Mouse (Mus musculus) monocyte, adult 5-6 weeks (primary cell): ENCODE data around the gene Nfkbie. TPM values are rescaled to one million over a fixed set of nuclear protein-coding genes. Genes with fewer than 3 reads are reported as not detected.

Experiments used
- ATAC-seq: fragments of 153-309, 156-312 bp; replicated peaks from 2 replicates; pipeline ENCODE4 v1.8.0; 2017; ENCODE audit warnings: mild to moderate bottlenecking; ENCODE audit not compliant: low TSS enrichment, insufficient number of reproducible peaks, severe bottlenecking, poor library complexity, low FRiP score
- total RNA-seq: library from RNA; stranded (forward); fragments of 200-1000, 200-491, 200-594 nt; gene quantifications from 3 replicates; pipeline ENCODE4 v1.2.3, GENCODE M21; 2017

Nfkbie gene
- total RNA-seq, 1 experiment from 2014 or later: 60.0 TPM

DNA sequence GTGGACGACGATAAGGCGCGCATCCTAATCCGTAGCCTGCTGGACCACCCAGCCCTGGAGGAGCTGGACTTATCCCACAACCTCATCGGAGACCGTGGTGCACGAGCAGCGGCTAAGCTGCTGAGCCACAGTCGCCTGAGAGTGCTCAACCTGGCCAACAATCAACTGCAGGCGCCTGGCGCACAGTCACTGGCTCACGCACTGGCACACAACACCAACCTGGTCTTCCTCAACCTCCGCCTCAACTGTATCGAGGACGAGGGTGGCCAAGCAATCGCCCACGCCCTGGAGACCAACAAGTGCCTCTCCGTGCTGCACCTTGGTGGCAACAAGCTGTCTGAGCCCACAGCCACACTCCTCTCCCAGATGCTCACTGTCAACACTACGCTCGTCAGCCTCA is 15.8 kb upstream of the Nfkbie start:
- no peak for ATAC-seq

DNA sequence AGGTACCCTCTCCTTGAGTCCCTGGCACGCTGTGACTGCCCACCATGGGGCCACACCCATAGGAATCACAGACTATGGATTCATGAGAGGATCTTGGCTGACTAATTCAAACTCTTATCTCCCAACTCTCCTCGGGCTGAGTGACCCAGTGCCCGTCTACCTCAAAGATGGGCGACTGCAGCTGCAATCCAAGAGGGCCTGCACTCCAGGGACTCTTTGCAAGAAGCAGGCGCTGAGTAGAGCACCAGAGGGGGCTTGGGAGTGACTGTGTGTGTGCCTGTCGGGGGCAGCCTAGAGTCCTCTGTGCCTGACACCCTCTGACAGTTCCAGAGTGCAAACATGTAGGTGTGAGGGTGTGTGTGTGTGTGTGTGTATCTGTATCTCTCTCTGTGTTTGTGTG is 13.4 kb upstream of the Nfkbie start:
- no peak for ATAC-seq

DNA sequence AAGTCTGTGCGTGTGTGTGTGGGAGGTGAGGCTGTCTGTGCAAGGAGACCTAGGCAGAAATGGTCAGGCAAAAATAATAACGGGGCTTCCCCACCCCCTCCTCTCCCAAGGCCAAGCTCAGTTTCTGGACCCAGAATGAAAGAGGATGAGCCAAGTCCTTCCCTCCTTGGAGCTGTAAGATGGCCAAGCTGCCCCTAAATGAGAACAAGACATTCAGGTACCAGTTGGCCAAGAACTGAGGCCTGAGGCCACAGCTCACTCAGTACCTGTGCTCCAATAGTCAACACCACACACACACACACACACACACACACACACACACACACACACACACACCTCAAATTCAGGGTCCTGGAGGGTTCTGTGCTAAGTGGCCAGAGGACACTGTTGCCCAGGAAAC is 12.8 kb upstream of the Nfkbie start:
- no peak for ATAC-seq

DNA sequence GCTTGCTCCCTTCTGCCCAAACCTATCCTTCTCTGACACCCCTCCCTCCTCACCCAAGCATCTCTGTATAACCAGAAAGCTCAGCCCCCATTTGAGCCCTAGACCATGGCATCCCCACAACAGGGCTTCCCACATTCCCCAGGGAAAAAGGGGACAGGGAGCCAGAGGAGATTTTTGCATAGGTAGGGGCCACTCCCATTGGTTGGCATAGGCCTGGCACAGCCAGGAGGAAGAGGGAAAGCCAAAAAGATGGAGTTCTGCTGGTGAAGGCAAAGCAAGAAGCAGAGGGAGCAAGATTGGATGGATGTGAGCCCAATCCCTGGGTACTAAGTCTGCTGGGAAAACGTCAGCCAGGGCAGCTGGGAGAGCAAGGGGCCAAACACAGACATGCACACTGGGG is 12.4 kb upstream of the Nfkbie start:
- no peak for ATAC-seq

GRCm38 (mm10) chr17:45544001-45544872 is 11.3 kb upstream of the Nfkbie start:
- no peak for ATAC-seq

DNA sequence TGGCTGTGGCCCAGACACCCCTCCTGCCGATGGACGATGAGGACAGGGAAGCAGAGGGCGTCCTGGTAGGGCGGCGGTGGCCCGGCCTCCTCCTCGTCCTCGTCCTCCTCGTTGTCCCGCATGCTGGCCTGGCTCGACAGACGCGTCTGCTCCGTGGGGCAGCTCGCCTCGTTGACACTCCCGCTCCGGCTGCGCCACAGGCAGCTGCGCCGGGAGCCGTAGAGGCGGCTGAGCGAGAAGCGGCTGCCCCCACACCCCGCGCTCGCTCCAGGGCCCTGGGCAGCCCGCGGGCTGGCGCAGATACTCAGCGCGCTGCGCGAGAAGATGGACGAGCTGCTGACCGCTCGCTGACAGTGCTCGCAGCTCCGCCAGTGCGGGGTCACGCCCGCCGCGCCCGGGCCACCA is 10.6 kb upstream of the Nfkbie start:
- no peak for ATAC-seq

- ATAC-seq: no peak
These were observed 10.1 kb upstream of the Nfkbie start for GRCm38 (mm10) chr17:45545278-45545961.

- ATAC-seq: no peak
These were observed 8.6 kb upstream of the Nfkbie start for GRCm38 (mm10) chr17:45546941-45547340.

DNA sequence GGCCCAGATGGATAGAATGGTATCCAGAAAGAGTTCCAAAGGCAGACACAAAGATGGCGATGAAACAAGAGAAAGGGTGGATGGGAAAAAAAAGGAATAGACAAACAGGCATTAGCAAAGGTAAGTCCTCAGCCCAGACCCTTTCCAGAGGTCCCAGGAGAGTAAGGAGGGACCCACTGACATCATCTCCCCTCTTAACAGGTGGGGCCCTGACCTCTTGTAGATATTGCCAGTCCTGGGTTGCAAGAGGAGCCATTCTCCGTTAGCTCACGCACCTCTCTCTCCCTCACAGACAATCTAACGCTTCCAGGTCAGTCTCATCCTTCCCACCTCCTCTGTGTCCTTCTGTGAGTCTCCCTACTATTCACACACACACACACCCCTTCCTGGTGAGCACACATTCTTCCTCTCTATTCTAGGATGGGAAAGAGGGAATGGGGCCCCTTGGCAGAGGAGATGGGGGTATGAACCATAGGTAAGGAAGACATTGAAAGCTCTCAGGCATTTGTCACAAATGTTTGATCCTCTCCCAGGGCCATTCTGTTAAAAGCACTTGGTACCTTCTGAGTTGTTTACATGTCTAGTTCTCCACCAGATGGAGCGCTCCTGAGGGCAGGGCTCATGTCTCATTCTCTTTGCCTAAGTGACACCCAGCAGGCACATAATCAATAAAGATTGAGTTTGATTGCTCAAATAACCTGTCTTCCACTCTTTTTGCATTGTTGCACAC is 7.9 kb upstream of the Nfkbie start:
- ATAC-seq: no peak

DNA sequence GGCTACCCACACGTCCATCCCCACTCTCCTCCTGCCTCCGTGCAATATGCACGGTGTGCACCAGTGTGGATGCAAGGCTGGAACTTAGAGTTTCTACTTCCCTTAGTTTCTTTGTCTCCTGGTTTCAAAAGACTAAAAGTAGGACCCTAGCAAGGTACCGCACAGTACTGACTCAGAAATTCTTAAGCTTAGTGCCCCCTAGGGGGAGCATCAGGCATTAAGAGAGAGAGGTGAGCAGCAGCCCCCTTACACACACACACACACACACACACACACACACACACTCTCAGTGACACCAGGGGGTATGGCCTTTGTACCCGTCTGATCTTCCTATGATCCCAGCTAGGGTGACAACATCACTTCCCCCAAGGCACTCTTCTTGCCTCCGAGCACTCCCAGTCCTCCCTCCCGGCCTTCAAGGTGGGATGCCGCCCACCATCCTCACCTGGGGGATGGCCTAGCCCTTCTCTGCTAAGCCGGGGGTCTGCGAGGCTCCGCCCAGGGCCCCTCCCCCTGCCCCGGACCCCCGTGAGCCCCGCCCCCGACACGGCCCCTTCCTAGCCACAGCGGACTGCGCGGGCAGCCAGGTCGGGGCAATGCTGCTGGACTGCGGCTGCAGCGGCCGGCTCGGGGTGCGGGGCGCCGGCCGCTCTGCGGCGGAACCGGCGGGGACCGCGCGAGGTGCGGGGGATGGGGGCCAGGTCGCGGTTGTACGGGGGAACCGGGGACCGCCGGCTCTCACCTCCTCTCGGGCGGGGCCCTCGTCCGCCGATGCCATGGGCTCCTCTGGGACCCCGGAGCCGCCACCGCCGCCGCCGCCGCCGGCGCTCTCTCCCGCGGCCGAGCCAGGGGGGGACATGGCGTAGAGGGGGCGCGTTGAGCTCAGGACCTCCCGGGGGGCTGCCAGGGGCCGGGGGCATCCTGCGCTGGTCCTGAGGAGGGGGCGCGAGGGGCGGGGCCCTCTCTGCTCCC is 6.7 kb upstream of the Nfkbie start:
- no peak for ATAC-seq

GRCm38 (mm10) chr17:45549617-45550181 is 5.8 kb upstream of the Nfkbie start, which contains the start of gene Tmem151b:
TSS of gene Tmem151b (minus strand) at chr17:45549677.
- no peak for ATAC-seq

DNA sequence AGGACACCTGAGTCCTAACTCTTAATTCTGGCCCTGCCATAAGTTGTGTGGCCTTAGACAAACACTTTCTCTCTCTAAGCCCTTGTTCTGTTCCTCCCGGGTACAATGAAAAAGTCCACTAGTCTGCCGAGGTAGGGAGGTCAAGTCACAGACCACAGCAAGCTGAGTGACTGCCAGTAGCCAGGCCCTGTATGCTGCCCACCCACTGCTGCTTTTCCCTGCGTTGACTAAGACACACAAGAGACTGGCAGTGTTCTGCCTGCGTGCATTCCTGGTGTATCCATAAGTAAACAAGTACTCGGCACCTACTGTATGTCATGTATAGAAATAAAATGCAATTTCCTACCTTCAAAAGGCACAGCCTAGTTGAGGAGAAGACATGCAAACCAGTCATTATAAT is 5.2 kb upstream of the Nfkbie start:
- ATAC-seq: no peak

GRCm38 (mm10) chr17:45551249-45551796 is 4.2 kb upstream of the Nfkbie start:
- no peak for ATAC-seq

DNA sequence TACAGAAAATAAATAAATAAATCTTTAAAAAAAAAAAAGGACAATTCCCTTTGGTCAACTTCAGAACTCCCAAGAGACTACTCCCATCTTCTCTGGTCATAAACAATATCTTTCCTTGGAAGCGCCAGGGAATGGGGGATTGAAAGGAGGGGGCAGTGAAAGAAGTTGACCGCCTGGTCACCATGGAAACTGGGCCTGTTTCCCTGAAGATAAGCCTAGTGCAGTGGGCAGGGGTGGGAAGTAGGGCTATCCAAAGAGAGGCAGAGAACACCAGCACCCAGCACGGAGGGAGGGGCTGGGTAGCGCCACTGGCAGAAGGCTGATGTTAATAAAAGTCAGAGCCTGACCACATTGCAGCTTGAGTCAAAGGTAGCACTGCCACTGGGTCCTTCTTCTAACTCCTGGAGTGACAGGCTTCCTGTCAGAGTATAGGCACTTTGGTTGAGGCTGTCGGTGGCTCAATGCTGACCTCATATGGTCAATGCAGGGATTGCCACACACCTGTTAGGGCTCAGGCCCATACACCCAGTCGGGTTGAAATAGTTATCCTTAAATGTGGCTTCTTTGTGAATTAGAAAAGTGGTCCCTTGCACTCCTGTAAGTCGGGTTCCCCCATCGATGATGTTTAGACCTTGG is 3.6 kb upstream of the Nfkbie start:
- peak; percentile 70 for ATAC-seq

DNA sequence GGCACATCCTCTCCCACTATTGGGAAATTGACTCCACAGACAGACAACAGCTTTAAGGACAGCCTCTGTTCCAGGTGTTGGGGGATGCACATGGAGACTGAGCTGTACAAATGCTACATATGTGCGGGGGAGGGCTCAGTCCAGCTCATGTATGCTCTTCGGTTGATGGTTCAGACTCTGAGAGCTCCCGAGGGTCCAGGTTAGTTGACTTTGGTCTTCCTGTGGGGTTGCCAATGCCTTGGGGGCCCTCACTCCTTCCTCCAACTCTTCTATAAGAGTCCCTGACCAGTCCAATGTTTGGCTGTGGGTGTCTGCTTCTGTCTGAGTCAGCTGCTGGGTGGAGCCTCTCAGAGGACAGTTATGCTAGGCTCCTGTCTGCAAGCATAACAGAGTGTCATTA is 2.4 kb upstream of the Nfkbie start:
- ATAC-seq: no peak

- ATAC-seq: no peak
These were observed 1.1 kb upstream of the Nfkbie start for GRCm38 (mm10) chr17:45554420-45554819.

GRCm38 (mm10) chr17:45556107-45556489 is 595 bp downstream of the Nfkbie start:
- no peak for ATAC-seq
